Mouse (Mus musculus): ENCODE data around the gene Rpl9-ps1.

The Rpl9-ps1 gene

DNA sequence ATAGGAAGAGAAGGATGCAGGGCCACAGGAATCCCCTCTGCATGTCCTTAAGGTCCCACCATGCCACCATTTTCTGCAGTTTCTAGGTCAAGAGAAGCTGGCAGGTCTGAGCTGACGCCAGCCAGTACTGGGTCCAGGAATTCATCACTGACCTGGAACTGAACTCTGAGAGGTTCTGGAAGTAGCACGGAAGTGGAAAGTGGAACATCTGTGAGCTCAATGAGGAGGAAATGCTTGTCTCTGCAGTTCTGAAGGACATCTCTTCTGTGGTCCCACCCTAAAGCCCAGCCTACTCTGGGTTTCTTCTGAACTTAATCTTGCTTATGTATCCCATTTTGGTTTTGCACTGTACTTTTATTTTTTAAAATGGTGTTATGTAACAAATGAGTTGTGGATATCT, 14.4 kb downstream of the Rpl9-ps1 start:
- ChIA-PET CTCF (interaction anchor here in 2 of 4 experiments (1.1 to 1.7 kb wide), 2 partner anchors 9 to 159 kb away, joined by 3 read pairs; no protein-coding TSS in a partner anchor), POLR2A (interaction anchor here in 1 of 4 experiments (0.7 to 1.6 kb wide), 2 partner anchors 10 to 150 kb away, joined by 3 read pairs; no protein-coding TSS in a partner anchor)

DNA sequence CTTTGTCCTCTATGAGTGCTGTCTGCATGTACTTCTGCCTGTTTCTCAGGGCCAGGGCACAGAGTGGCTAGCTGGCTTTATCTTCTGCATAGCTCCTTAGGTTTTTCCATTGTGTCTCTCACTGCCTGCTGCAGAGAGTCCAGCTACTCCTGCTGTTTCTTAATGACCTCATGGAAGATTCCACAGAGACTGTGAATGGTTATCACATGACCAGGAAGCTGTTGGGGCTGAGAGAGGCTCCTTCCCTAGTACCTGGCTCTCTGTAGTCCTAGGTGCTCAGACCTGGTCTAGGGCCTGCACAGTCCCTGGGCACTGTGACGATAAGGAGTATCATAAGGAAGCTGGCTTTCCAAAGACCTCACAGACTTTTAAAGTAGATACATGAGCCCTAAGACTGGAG, 14.8 kb downstream of the Rpl9-ps1 start:
- POLR2A ChIA-PET, result interaction anchor here in 1 of 4 experiments (0.7 to 1.6 kb wide), 2 partner anchors 10 to 149 kb away, joined by 3 read pairs; no protein-coding TSS in a partner anchor
- CTCF ChIA-PET, result interaction anchor here in 2 of 4 experiments (1.1 to 1.7 kb wide), 2 partner anchors 9 to 159 kb away, joined by 3 read pairs; no protein-coding TSS in a partner anchor

DNA sequence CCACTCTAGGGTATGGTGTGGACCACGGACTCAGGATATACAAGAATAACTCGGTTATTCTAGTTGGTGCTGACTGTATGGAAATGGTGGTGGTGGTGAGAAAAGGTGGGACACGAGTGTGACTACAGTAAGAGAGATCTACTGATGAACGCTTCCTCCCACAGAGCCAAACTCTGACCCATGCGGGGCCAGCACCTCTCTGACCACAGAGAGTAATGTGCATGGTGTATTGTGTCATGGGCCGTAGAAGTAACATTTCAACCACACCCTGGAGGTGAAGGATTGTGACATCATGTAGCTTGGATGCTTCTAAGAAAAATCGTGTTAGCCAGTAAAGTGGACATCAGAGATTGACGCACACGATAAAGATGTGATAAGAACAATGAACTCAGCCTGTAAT, 16.6 kb downstream of the Rpl9-ps1 start:
- ChIA-PET POLR2A (no interaction called here), CTCF (no interaction called here)

DNA sequence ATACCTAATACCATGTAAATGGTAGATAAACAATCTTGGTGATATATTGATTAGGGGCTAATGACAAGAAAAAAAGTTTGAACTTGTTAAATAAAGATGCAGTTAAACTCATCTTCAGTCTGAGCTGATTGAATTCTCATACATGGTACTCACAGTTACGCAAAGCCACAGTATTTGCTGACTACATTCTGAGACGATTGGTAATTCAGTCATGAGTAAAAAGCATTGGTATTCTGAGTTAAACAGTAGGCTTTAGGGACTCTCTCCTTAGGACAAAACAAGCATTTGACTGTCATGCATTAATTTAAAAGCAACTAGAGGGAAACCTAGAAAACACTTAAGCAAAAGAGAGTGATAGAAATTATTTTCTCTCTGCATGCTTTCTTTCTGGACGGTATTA, 21.8 kb downstream of the Rpl9-ps1 start:
- CTCF ChIA-PET, result interaction anchor here in 1 of 4 experiments (0.7 kb wide), 1 partner anchor 8 kb away, joined by 3 read pairs; no protein-coding TSS in a partner anchor

DNA sequence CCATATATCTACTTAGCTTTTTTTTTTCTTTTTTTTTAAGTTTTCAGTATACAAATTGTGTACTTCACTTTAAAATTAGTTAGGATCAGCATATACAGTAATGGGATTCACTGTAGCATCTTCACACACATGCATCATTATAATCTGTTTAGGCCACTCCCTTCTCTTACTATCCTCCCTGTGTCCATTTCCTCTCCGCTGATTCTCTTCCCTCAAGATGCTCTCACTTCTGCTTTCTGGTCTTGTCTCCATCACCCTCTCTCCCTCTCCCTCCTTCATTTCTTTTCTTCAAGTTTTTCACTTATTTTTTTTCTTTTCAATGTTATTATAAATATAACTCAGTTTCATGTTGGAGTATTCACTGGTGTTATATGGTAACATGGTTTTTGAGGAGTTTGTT, 26.4 kb downstream of the Rpl9-ps1 start:
- ChIA-PET CTCF (no interaction called here), POLR2A (interaction anchor here in 1 of 4 experiments (0.6 kb wide), 1 partner anchor 73 kb away, joined by 3 read pairs; no protein-coding TSS in a partner anchor)

More for the DNA sequence above, 21.8 kb downstream of the Rpl9-ps1 start:
- POLR2A ChIA-PET, result interaction anchor here in 1 of 4 experiments (0.7 kb wide), 1 partner anchor 16 kb away, joined by 4 read pairs; no protein-coding TSS in a partner anchor

DNA sequence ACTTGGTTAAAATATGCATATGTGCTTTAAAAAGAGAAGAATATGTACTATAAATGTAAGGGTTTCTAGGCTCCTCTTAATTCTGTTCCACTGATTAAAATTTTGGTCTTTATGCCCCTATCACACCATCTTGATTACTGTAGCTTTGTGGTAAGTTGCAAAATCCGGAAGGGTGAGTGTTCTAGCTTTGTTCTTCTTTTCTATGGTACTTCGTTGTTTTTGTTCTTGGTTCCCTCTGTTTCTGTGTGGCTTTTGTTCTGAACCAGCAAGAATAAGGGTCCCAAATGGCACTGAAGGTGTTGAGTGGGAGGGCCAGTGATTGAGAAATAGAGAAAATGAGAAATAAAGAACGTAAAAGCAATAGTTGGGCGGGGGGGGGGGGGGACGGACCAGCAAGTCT, 27.2 kb downstream of the Rpl9-ps1 start:
- POLR2A ChIA-PET, result no interaction called here
- CTCF ChIA-PET, result no interaction called here

DNA sequence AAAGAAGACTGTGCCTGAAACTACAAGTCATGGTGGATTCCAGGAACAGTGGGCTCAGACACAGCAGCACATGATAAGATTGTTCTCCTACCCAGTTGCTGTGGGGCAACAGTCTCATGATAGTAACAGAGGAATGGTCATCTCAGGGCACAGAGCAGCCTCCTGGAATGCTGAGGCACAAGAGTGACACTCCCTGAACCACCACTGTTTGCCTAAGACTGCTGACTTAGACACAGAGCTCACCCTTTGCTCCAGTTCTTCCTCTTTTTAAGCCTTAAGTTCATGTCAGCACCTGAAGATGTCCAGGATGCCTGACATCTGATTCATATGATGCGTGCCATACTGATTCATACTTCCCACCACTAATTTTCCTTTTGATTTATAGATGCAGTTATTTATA, 28.8 kb downstream of the Rpl9-ps1 start:
- POLR2A ChIA-PET, result no interaction called here

DNA sequence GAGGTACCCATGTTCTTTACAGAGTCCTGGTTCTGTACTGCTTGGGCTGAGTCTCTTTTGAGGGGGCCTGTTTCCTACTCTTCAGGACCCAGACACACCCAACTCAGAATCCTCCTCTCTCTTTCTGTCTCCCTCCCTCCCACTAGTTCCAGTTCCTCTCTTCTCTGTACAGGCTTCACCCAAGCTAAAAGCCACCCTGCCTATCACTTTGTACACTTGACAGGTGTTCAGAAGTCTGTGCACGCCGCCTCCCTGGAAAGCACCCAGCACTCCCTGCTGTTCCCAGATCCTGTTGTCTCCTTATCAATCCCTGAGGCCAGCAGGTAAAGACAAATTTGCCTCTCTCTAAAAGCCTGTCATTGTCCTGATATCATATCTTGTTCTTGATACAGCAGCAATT, 34.5 kb downstream of the Rpl9-ps1 start:
- ChIA-PET POLR2A (no interaction called here), CTCF (no interaction called here)

More for the DNA sequence above, 28.8 kb downstream of the Rpl9-ps1 start:
- CTCF ChIA-PET, result no interaction called here

DNA sequence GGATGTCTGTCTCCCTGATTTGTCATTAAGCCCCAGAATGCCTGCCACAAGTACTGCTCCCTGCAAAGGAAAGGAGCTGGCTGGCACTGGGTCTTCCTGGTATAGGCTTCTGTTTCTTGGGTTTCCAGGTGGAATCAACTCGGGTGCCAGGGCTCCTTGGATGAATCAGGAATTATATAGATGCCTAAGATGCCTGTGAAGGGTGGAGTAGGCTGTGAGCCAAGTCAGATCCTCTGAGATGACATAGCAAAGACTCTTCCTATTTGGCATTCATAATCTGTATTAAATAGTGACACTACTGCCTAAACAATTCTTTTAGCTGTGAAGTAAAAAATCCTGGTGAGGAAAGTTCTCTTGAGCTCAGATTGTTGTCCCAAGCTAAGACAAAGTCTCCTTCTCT, 39.0 kb downstream of the Rpl9-ps1 start:
- ChIA-PET POLR2A (no interaction called here), CTCF (interaction anchor here in 1 of 4 experiments (0.6 kb wide), 1 partner anchor 715 kb away, joined by 3 read pairs; no protein-coding TSS in a partner anchor)

DNA sequence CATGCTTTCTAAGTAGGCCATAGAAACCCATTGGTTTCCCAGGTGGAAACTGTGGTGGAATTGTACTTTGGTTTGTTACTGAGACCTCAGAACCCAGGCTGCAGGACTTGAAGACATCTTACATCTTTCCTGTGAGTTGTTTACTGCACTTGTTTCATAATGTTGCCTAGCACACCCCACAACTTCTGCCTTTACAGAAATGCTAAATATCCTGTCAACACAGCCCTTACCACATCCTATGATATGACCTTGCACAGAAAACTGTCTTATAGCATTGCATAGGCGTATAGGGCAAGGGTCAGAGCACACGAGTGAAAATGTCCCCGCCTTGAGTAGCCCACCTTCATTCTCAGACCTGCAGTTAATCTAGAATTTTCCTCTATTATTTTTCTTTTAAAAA, 39.9 kb downstream of the Rpl9-ps1 start:
- ChIA-PET CTCF (no interaction called here), POLR2A (no interaction called here)

DNA sequence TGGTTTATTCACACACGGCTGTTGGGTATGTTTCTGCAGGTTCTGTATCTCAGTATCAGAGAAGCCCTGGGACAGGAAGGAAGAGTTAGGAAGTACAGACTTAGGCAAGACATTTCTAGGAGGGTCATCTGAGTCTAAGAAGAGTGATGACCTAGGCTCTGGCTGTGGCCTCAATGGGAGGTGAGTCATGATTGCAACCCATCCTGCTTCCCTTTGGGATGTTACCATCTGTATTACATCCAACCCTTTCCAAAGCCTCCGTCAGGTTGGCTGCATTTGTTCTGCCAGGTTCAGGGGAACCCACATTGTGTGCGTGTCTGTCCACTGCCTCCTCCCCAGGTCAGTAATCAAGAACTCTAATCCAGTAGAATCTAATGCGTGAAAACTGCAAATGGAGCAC, 40.7 kb downstream of the Rpl9-ps1 start:
- ChIA-PET CTCF (no interaction called here), POLR2A (no interaction called here)

DNA sequence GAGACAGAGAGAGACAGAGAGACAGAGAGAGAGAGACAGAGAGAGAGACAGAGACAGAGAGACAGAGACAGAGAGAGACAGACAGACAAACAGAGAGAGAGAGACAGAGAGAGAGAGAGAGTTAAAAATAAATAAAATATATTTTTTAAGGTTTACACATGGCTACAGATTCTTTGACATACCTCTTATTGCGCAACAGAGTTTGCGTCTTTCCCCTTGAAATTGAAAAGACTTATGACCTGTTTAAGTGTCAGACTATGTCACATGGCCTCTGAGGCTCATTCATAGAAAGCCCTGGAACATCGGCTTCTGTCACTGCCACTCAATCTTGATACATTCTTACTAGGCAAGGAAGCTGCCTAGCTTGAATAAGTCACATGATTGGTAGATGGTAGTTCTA, 42.0 kb downstream of the Rpl9-ps1 start:
- POLR2A ChIA-PET, result interaction anchor here in 1 of 4 experiments (0.6 kb wide), 1 partner anchor 404 kb away, joined by 3 read pairs; no protein-coding TSS in a partner anchor
- CTCF ChIA-PET, result no interaction called here

DNA sequence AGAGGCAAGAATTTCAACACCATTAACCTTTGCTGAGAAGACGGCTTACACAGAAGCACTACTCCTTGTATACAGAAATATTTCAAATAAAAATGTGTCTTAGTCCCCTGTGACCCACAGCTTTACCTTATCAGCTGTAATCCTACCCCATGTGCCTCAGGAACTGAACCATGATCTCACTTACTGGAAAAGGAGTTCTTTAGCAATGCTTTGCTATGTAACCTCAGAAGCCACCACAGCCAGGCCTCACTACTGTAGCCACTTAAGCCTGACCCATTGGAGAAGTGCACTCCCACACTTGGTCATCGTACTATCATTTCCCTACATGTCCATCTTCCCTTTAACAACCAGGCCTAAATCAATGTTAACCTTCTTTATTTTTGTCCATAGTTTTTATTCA, 44.8 kb downstream of the Rpl9-ps1 start:
- POLR2A ChIA-PET, result interaction anchor here in 1 of 4 experiments (0.7 kb wide), 1 partner anchor 128 kb away, joined by 4 read pairs; the partner anchor contains the start of gene Taf15
- CTCF ChIA-PET, result no interaction called here

DNA sequence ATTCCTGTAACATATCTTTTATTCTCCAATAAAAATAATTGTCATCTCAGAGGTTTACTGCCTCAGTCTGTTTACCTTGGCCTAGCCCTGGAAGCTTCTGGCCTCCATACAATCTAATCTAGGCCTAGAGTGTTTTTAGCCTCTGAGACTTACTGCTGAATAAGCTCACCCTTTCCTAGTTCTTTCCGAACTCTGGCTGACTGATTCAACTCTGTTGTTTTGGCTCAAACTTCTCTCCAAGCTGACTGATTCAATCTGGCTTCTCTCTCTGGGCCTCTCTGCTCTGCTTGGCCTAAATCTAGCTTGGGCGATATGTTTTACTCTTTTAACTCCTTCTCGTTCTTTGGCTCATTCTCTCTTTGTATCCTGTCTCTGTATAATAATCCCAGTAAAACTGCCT, 46.4 kb downstream of the Rpl9-ps1 start:
- POLR2A ChIA-PET, result interaction anchor here in 1 of 4 experiments (0.6 to 1.1 kb wide), 2 partner anchors 60 to 127 kb away, joined by 3 read pairs; partner anchors contain the start of gene Taf15
- CTCF ChIA-PET, result no interaction called here

DNA sequence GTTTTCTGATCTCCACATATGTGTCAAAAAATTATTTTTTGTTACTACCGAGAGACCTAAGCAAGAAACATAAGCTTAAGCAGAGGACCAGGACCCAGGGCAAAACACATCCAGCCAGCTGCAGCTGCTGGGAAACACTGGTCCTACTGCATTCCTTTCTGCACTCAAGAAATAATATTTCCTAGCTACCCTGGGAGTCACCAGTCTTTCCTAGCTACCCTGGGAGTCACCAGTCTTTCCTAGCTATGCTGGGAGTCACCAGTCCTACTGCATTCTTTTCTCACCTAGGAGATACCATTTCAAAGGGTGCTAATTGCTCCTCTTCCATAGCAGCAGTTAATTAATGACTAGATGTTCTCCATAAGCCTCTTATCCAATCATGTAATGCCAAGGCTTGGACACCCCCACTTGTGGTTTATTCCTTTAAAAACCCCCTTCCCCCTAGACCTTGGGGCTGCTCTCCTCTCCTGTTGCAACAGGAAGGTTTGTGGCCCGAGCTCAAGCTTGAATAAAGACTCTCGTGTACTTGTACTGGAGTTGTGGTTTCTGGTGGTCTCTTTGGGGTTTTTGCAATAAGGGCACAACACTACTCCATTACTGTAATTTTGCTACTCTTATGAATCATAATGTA, 47.1 kb downstream of the Rpl9-ps1 start:
- ChIA-PET CTCF (interaction anchor here in 1 of 4 experiments (0.6 kb wide), 1 partner anchor 15 kb away, joined by 3 read pairs; no protein-coding TSS in a partner anchor), POLR2A (interaction anchor here in 1 of 4 experiments (1.1 kb wide), 1 partner anchor 126 kb away, joined by 3 read pairs; the partner anchor contains the start of gene Taf15)

DNA sequence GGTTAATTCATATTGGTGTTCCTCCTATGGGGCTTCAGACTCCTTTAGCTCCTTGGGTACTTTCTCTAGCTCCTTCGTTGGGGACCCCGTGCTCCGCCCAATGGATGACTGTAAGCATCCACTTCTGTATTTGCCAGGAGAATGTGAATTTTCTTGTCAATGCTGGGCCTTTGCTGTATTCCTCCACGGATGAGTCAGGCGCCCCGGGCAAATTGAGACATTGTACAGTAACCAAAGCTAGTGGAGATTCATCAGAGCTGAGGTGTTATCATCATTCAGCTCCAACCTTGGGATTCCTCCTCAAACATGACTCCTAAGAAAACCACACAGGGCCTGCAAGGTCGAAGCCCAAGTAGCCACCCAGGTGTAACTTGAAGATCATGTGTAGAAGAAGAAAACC, 47.6 kb downstream of the Rpl9-ps1 start:
- POLR2A ChIA-PET, result no interaction called here
- CTCF ChIA-PET, result interaction anchor here in 2 of 4 experiments (0.5 to 0.6 kb wide), 2 partner anchors 14 to 49 kb away, joined by 3 read pairs; no protein-coding TSS in a partner anchor

DNA sequence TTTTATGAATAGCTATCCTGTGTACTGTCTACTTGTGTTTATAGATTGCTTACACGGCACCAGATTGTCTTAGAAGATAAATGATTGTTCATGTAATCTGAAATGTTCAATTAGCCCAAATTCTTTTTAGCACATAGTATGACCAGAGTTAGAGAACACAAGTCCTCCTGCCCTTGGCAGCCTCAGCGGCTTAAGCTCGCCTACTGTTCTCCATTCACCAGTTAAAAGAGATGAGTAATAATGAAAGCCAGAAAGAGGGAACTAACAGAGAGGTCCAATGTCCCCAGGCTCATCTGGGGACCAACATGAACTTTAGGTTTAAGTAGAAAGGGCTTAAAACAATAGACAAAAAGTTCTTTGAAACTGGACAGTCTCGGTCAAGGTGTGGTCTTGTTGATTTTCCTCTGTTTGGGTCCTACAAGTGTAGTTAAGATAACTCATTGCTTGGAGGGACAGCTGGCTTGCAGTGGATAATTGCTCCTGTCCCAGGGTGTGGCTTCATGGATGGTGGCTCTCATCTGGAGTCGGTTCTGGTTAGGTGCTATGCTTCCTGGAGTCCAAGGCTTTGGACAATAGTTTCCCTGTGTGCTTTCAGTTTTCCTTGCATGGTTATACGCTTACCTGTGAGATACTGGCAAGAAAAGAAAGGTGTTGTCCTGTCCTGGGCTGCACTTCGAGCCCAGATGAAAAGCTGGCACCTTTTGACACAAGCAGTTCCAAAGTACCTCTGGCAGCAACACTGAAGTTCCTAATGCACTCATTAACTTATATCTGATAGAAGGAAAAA, 49.6 kb downstream of the Rpl9-ps1 start:
- ChIA-PET CTCF (no interaction called here), POLR2A (interaction anchor here in 2 of 4 experiments (0.5 to 1.3 kb wide), 6 partner anchors 11 to 318 kb away, joined by 3 to 4 read pairs (median 3); no protein-coding TSS in a partner anchor)
